Mouse (Mus musculus) effector memory CD4-positive, alpha-beta T cell, adult 7 months (primary cell): ENCODE data around the gene Olfr767. TPM values are rescaled to one million over a fixed set of nuclear protein-coding genes. Genes with fewer than 3 reads are reported as not detected.

Experiments
- polyA plus RNA-seq: library from polyadenylated mRNA; unstranded; fragments of 100-300 nt; shearing (Covaris generic); gene quantifications from one replicate; pipeline ENCODE4 v1.2.1, GENCODE M21; 2017

Olfr767 gene
- not detected for polyA plus RNA-seq

GRCm38 (mm10) chr10:129082810-129083209 lies at the start of gene Olfr767:
TSS of gene Olfr767 (minus strand) at chr10:129082910.

DNA sequence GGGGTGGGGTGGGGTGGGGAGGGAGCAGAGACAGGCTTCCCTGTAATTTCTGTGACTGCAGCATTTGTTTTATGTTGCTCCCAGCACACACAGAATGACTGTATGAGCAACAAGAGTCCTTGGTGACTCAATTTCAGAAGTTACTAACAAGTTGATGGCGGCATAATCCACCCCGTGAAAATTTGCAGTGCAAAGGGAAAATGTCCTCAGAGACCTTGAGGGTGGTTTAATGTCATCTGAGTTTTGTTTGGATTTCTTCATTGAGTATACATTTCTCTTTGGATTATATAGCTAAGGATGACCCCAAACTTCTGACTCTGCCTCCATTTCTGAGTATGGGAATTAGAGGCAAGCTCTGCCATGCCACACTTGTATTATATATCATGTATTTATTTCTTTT lies 35.1 kb upstream of the Olfr767 start, which contains the start of gene Olfr769:
Gene Olfr769 (minus strand): TSS at position 101 of the 400 bp plus-strand sequence.

GRCm38 (mm10) chr10:129099275-129099674 lies 16.6 kb upstream of the Olfr767 start, which contains the start of gene Olfr768:
TSS of gene Olfr768 (minus strand) at chr10:129099375.

GRCm38 (mm10) chr10:129068877-129069276 lies 13.8 kb downstream of the Olfr767 start, which contains the start of gene Olfr766-ps1:
TSS of gene Olfr766-ps1 (minus strand) at chr10:129068977.

DNA sequence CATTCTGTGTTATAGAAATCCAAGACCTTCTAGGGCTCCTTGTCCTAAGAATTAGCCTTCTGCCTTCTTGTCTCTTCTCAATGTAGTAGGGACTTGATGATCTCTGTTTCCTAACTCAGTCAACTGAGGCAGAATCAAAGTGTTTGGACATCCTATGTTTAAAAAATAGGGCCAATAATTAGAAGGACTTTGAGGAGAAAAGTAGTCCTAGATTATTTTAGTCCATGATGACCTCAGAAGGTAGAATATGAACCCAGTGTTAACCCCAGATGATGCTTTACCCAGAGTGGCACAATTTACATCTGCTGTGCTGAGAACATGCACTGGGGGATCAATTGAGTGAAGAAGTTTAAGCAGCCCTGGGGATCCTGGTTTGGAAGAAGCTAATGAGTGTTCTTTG lies 32.8 kb downstream of the Olfr767 start, which contains the start of gene Olfr765:
Gene Olfr765 (minus strand): TSS at position 101 of the 400 bp plus-strand sequence.

GRCm38 (mm10) chr10:129039796-129040195 lies 42.9 kb downstream of the Olfr767 start, which contains the start of gene Olfr764-ps1:
TSS of gene Olfr764-ps1 (minus strand) at chr10:129039896.

Other genes with a start within 250 kb of the Olfr767 start
- gene Gdf11, start 191.2 kb downstream of the Olfr767 start, polyA plus RNA-seq: 1.8 TPM
- gene Cd63, start 181.9 kb downstream of the Olfr767 start, polyA plus RNA-seq: not detected
- 5.1 TPM for gene Rdh5, start 160.0 kb downstream of the Olfr767 start, polyA plus RNA-seq
- gene Bloc1s1, start 158.9 kb downstream of the Olfr767 start, polyA plus RNA-seq: 119 TPM
- 45.6 TPM for gene Itga7, start 149.1 kb downstream of the Olfr767 start, polyA plus RNA-seq
- not detected for gene Mettl7b, start 121.9 kb downstream of the Olfr767 start, polyA plus RNA-seq
- gene Olfr9, start 93.5 kb downstream of the Olfr767 start, polyA plus RNA-seq: 0.17 TPM
- gene Olfr763, start 72.1 kb downstream of the Olfr767 start, polyA plus RNA-seq: not detected
- gene Olfr764-ps1, start 43.0 kb downstream of the Olfr767 start, polyA plus RNA-seq: not detected
- gene Olfr765, start 32.9 kb downstream of the Olfr767 start, polyA plus RNA-seq: not detected
- not detected for gene Olfr766-ps1, start 13.9 kb downstream of the Olfr767 start, polyA plus RNA-seq
- gene Olfr768, start 16.5 kb upstream of the Olfr767 start, polyA plus RNA-seq: not detected
- not detected for gene Olfr769, start 35.0 kb upstream of the Olfr767 start, polyA plus RNA-seq
- 0.80 TPM for gene Olfr770, start 56.1 kb upstream of the Olfr767 start, polyA plus RNA-seq
- gene Olfr771, start 81.8 kb upstream of the Olfr767 start, polyA plus RNA-seq: not detected
- gene Olfr772, start 95.0 kb upstream of the Olfr767 start, polyA plus RNA-seq: not detected
- not detected for gene Olfr773, start 104.5 kb upstream of the Olfr767 start, polyA plus RNA-seq
- not detected for gene Olfr774, start 153.3 kb upstream of the Olfr767 start, polyA plus RNA-seq
- not detected for gene Olfr775, start 165.5 kb upstream of the Olfr767 start, polyA plus RNA-seq
- not detected for gene Olfr776, start 176.2 kb upstream of the Olfr767 start, polyA plus RNA-seq
- not detected for gene Olfr777, start 188.6 kb upstream of the Olfr767 start, polyA plus RNA-seq
- gene Olfr780, start 235.2 kb upstream of the Olfr767 start, polyA plus RNA-seq: not detected
- not detected for gene Olfr781, start 245.9 kb upstream of the Olfr767 start, polyA plus RNA-seq